Mouse (Mus musculus) layer of hippocampus, adult 11-12 months (tissue): ENCODE measurements at regions not wholly inside any gene's neighbourhood (a gene's known extent, or its start where the extent isn't known, plus 50 kb on each side); places are given as distances from the start of the nearest gene placed in this dataset.
A peak's percentile ranks its signal among the peaks of the same experiment; 100 is the strongest.
"Not testable (repeated sequence)": the region's sequence is repeated elsewhere in the genome, so short reads cannot be mapped to it uniquely, and the experiment has no call there.

ENCODE experiments used
- DNase-seq: peaks from one replicate; pipeline ENCODE4 v3.0.0; 2022; ENCODE audit warnings: low spot score

DNA sequence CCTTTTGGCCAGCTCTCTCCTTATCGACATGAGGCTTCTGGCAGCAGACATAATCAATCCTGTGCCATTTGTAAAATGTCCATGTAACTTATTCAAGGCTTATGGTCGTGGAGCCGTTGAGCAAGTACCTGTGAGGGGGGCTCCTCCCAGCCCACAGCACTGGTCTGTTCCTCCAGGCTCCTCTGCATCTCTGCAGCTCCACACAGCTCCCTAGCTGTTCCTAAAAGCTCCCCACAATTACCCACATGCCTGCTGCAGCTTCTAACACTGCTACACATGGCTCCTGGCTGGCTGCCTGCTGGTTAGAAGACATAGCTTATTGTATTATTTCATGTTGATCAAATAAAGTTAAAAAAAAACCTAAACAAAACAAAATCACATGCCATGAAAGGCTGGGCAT lies 77.9 kb downstream of the Tcp10c start:
- not testable (repeated sequence) for DNase-seq

DNA sequence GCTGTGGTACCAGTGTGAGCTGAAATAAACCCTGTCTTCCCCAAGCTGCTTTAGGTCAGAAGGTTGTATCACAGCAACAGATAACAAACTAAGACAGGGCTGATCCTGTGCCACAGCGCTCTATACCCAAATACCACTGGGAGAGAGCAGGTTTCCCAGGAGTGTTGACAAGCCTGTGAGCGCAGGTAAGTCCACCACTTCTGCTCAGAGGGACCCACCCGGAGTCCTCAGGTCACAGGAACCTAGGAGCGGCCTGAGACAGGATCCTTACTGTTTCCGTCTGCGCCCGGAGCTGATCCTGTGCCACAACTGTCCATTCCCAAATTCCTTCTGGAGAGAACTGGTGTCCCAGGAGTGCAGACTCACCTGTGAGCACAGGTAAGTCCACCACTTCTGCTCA lies 79.8 kb downstream of the Tcp10c start:
- DNase-seq = not testable (repeated sequence)

DNA sequence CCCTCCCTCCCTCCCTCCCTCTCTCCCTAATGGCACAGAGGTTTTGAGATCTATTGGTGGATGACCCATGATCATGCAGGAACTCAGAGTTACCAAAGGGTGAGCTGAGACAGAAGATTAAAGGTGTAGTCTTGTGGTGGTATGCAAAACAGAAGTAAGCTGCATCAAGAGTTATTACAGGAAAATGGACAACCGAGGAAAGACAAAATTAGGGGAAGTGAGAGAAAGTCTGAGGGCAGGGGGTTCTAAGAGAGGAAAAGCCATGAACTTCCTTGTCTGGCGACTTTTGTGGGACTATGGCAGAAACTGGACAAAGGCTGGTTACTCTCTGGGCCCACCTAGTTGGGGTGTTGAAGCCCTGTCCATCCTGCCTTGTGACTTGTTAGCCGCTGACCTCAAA lies 84.4 kb downstream of the Tcp10c start:
- not testable (repeated sequence) for DNase-seq

DNA sequence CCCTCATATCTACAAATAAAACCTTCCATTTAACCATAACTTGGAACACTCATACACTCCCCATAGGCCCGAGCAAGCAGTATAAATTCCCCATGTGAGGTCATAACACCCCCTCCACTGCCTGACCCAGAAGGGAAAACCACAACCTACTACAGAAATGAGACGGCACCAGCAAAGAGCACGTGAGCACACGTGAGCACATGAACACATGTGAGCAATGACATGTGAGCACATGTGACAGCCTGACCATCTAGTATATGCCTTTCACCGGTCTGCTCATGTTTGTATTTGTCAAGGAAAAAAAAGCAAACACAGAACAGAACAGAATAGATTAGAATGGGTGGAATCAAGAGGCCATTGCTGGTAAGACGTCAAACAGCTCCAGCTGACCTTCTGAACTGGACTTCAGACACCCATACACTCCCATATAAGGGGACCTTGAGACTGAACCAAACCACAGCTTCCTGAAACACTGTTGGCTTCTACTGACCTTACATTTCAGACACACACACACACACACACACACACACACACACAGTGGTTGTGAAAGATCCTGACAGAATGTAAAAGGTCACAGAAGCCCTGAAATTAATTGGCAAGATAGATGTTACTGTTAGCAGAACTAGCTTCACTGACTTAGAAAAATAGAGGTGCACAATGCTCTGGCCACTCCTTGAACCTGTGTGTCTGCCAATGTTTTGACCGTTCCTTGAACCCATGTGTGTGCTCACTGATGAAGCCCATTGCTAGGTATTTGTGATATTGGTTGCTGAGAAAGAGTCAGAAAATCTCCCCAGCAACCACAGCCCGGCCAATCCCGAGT lies 86.5 kb downstream of the Tcp10c start:
- peak; percentile 13 for DNase-seq

DNA sequence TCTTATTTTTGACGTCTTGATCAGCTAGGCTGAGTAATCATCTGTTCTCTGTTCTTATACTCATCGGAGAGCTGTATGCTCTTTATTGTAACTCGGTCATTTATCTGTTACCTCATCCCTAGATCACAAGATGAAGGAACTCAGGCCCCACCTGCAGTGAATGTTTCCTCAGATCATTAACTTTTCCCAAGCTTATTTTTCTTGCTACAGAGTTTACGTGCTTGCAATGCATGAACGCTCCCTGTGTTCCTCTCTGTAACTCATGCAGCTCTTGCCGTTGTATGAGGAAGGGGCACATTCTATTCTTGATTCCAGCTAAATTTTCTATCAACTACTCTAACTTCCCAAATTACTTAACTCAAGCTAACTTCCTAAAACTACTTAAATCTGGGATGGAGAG lies 87.9 kb downstream of the Tcp10c start:
- not testable (repeated sequence) for DNase-seq

DNA sequence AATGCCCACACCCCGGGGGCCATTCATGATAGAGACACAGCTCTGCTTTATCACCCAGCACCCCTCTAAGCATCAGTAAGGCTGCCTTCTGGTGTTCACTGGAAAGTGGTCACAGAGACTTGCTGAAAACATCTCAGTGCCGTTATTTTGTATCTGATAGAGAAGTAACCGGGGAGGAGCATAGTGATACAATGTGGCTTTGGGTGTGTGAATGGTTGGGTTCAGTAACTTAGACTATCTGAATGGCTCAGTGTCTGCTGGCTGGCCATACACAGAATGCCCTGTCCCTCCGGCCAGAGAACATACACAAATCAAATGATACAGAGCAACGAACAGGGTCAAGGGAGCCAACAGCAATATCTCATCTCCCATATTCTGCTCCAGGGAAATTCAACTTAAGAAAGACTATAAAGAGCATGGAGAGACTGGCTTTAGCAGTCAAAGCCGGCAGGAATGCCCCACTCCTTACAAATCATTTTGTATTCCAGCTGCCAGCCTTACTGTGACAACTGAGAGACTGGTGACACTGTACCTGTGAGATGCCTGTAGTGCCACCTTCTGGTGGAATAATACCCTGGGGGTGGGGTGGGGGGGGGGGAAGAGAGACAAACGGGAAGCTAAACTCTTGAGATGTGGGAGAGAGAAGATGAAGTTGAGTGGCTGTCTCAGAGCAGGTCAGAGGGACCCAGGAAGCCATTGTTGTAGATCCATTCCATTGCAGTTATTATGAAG lies 102.7 kb downstream of the Tcp10c start:
- not testable (repeated sequence) for DNase-seq

DNA sequence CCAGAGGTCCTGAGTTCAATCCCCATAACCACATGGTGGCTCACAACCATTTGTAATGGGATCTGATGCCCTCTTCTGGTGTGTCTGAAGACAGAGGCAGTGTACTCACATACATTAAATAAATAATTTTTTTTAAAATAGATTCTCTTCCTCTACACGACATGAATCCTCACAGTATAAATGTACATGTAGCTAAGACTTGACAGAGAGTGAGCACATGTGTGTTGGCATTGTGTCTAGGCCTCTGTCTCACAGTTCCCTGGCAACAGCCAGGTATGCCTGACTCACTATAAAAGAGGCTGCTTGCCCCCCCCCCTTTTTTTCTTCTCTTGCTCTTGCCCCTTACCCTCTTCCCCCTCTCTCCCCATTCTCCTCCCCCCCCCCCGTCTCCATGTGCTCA lies 103.6 kb downstream of the Tcp10c start:
- DNase-seq = not testable (repeated sequence)

DNA sequence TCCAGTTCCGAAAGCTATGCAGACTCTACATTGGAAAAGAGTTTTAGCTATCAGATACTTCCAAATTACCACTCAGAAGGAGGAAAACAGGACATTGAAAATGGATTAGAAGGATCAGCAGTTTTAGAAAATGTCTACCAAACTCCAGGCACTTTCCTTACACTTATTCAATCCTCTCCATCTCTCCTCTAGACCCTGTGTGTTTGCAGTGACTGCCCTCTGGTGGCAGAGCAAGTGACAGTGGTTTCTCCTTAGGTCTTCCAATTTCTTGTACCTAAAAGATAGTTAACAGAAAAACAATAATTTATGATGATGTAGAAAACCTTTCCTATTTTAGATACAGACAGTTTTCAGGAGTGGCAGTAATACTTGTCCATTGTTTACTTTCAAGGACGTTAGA lies 104.4 kb downstream of the Tcp10c start:
- not testable (repeated sequence) for DNase-seq

DNA sequence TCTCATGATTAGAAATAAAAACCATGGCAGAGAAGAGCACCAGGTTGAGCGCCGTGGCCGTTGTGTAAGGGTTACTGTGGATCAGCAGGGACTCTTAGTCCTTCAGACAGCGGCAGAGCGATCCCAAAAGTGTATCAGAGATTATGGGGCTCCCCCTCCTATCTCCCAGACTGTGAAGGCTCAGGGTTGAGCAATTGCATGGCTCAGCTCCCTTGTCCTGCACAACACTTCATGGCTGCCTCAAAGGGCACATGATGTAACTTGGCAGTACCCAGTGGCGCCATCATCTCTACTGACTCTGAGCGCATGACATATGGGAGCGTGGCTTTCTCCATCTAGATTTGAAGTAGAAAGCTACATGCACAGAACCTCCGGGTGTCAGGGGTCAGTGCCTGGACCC lies 108.3 kb downstream of the Tcp10c start:
- DNase-seq = not testable (repeated sequence)

DNA sequence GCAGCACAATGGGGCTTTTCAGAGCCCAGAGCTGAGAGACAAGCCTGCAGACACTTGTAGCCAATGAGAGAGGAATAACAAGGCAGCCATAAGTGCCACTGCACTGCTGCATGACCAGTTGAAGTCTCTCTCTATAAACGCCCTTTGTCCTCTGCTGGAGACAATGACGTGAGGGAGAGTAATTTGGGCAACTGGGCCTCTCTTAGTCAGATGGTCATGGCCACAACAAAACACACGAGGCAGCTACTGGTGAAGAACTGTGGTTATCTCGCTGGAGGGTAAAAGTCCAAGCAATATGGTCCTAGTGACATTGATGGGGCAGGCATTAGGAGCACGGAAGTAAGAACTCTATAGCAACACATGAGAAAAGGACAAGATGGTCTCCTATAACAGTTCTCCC lies 111.5 kb downstream of the Tcp10c start:
- not testable (repeated sequence) for DNase-seq

DNA sequence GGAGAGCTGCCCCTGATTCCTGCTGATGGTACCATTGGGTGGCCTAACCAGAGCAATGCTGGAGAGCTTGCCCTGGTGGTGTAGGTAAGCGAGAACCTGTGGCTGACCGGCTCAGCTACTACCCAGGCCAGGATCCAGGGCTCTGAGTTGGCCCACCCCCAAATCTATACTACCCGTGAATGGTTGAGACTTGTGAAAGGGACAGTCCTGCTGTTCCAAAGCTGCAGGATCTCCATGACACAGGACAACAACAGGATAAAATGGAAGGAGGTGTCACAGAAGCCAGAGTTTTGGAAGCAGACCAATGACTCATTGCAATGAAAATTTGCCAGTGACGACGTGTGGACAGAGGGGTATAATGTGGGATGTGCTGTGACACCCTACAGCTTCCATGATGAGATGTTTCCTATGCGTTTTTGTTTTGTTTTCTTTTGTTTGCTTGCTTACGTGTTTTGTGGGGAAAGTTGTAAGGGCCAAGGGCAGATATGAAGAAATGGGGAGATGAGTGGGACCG lies 115.6 kb downstream of the Tcp10c start:
- DNase-seq = not testable (repeated sequence)

DNA sequence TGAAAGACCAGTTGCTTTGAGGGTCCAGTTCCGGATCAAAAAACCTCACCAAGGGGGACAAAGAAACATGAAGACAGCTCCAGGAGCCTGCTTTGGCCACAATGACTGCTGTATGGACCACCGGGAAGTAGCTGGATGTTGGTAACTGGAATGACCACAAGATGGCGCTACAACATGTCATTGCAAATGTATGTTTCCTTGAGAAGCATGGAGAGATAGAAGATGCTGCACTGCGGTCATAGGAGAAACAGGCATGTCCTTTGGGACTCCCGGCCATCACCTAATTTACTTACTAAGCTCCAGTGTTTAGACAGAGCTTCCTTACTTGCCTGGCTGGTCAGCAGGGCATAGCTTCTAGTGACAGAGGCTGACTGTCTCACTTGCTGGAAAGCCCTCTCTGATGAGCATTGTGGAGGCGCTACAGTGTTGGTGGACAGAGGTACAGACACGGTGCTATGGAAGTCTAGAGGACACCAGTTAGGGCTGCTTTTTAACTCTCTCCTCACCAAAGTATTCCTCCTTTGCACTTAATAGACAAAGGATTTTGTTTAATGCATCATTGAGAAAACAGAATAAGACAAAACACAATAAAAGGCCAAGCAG lies 118.2 kb downstream of the Tcp10c start:
- DNase-seq = peak; percentile 87

DNA sequence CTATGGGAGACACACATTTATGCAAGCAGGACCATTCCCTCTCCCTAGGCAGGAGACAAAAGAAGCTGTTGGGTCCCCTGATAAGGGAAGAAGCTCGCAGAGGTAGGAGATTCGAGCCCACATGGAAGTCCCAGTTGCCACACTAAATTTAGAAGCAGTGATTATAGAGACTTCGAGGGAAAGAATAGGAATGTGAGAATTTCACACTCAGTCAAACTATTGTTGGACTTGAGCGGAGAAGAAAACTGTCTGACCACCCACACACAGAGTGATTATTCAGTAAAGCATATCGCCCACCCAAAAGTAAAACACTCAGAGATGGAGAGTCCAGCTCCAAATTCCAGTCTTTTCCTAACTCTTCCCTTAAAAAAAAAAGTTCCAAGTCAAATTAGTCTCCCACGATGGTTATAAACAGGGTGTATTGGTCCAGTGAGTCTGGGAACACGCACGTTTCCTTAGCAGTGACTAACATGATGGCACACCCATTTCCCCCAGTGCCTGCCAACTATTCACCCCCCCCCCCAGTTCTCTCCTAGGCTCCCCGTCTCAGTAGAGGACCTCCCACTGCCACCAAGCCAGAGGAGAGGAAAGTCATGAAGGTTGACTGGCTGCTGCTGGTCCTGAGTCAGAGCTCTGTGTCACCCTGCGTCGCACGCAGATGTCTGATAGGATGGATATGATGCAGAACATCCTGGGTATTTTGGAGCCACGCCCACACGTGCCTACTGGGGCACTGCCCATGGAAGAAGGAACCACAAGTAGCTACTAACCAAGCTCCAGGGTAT lies 120.1 kb downstream of the Tcp10c start:
- no peak for DNase-seq

DNA sequence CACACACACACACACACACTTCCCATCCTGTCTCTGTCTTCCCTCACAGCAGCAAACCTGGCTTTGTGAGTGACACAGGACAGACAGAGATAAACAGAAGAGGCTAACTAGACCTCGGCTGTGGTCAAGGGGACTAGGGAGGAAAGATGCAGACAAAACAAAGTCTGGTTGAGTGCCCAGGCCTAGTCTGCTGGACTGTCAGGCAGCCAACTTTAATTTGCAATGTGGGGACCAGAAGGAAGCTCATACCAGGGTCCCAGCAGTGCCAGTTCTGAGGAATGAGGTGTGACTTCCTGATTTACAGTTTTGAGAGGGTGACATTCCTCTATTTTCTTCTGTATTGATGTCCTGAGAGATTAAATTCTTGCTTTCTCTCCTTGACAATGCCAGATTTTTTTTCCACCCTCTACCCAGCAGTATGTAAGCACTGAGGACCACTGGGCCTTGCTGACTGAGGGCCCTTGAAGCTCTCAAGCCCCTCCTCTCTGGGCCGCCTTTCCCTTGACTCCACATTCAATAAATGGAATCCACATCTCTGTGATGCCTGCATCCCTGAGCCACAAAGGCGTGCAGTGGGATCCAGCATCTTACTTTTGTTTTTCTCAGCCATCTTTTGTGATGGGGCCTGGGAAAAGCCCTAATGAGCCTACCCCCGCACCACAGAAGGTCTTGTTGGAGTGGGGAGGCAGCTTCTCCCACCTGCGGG lies 124.6 kb downstream of the Tcp10c start:
- DNase-seq = no peak

DNA sequence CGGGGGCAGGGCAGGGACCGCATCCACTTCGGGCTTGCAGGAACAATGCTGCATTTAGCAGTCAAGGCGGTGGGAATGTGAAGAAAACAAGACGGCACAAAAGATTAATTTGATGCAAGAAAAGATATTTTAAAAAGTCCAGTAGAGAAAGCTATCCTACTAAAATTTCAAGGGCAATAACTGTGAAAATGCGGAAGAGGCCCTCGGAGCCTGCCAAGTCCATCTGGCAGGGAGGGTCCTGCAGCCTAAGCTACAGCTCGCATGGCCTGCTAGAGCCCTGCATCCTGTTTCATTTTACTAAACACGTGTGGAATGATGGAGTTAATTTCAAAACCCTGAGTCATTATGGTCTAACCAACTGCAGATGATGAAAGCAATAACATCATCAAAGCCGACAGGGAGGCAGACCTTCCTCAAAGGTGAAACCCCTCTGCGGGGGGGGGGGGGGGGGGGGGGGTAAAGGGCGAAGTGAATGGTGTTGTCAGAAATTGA lies 125.2 kb downstream of the Tcp10c start:
- no peak for DNase-seq

DNA sequence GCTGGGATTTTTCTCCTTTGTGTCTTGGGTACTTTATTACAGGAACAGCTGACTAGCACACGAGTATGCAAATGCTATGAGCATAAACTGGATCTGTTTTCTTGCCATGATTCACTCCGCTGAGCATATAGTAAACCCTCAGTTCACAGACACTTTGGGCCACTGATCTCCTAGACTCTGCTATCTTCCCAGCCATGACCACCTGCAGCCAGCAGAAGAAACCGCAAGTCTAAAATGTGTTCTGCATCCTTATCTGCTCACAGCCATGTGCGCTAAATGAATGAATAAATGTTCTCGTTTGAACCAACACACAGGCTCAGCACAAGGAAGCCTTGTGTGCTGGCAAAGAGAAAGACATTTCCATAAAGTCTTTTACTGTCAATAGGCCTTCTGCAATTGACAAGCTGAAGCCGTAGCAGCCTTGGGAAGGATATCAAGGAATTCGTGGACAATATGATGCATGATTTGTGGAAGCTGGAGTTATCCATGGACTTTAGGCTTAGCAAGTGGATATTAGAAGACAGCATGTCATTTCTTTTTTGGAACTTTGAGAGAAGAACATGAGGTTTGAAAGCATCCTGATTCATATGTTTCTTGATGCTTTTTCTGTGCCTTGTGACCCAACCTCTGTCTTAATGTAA lies 127.2 kb downstream of the Tcp10c start:
- DNase-seq = no peak

DNA sequence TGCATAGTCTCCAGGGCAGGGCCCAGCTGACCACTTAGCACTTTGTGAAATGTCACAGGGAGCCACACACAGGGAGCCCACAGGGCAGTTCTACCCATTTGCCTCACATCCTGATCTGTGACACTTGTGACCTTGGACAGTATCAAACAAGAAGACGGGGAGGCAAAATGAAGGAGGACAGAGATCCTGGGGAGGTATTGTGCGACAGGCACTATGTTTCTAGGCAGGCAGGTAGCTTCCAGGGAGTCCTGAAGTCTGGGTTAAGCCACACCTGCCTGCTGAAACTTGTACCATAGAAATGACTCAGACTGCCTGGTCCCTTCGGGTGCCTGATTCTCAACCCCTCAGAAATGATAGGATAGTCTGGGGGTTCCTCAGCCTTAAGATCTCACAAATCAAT lies 127.8 kb downstream of the Tcp10c start:
- no peak for DNase-seq

DNA sequence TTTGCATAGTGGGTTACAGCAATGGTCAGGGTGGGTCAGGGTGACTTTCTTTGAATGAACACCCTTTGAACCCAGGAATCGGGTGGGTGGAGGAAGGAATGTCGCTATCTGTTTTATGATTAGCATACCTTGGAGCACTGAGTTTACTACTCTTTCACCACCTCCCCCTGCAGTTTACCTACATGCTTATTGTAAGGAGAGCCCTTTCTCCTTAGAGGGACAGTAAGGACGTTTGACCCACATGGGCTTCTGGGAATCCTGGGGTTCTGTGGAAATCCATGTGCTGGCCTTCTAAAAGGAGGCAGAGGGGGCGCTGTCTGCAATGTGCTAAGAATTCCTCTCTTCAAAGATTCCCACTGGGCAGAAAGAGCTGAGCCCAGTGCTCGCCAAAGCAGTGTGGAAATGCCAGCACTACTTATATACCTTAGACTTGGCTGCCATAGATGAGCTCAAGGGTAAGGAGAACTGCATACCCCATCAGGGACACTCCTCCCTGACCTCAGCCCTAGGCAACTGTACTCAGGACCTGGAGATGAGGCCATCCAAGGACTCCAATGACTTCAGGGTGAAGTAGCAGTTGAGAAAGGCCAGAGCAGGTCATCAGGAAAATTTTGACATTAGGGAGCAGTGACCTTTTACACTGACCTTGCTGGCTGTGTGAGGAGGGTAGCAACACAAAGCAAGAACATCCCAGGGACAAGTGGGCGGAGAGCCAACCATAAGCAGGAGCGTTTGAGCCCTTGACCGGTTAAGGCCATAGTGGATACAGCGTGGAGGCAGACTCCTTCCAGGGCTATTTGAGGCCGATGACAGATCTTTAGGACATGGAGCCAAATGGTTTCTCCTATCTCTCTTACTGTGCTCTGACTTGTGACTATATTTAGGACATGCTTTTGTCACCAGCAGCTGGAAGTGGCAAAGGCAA lies 133.2 kb downstream of the Tcp10c start:
- no peak for DNase-seq

DNA sequence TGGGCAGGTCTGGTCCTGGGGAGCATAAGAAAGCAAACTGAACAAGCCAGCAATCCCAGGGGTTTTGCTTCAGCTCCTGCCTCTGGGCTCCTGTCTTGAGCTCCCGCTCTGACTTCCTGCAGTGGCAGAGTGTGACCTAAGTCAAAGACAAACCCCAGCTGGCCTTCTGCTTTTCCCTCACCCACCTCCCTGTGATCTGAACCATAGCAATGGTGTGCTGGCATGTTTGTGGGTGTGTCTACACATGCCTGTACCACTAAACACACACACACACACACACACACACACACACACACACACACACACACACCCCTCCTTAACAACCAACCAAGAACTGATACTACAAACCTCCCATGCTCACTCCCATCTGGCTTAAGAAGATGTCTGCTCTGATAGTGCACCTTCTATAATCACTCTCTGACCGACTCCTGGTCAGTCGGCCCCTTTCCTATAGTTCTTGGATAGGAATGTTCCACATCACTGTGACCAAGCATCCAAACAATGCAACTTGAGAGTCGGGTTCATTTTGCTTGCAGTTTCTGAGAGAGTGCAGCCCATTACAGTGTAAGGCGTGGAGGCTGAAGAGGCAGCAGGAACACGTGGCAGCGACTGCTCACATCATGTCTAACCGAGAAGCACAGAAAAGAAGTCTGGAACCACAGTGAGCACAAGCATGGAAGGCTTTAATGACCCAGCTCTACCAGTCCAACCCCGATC lies 134.4 kb downstream of the Tcp10c start:
- DNase-seq = no peak
